Mouse (Mus musculus) midbrain, postnatal 0 days (tissue): ENCODE measurements around the gene Pcp4. TPM values are rescaled to one million over a fixed set of nuclear protein-coding genes. Genes with fewer than 3 reads are reported as not detected.

Experiments used
- ATAC-seq: fragments of 200-750 bp; cut with Nextera tagmentation; 2 replicates; pipeline ENCODE4 v1.8.0; 2017; ENCODE audit warnings: moderate number of reproducible peaks, mild to moderate bottlenecking, moderate TSS enrichment, moderate library complexity; ENCODE audit not compliant: low FRiP score
- DNase-seq: peaks from one replicate; pipeline ENCODE4 v3.0.0-alpha.2; 2015; ENCODE audit warnings: low spot score
- H3K27ac ChIP-seq: fragments of 300-500 bp; sonication (generic); 2 replicates; pipeline ENCODE4 v1.5.1; 2014; ENCODE audit warnings: low read depth, mild to moderate bottlenecking, low read length, mixed read lengths
- H3K27me3 ChIP-seq: fragments of 300-500 bp; sonication (generic); 2 replicates; pipeline ENCODE4 v1.6.1; 2014; ENCODE audit warnings: low read length, control low read depth, mixed read lengths; ENCODE audit not compliant: insufficient read depth
- H3K36me3 ChIP-seq: fragments of 300-500 bp; sonication (generic); 2 replicates; pipeline ENCODE4 v1.6.1; 2014; ENCODE audit warnings: low read length, control low read depth, mixed read lengths; ENCODE audit not compliant: insufficient read depth
- H3K4me1 ChIP-seq: fragments of 300-500 bp; sonication (generic); 2 replicates; pipeline ENCODE4 v1.6.1; 2014; ENCODE audit warnings: mild to moderate bottlenecking, control low read depth, antibody characterized with exemption, low read length, mixed read lengths; ENCODE audit not compliant: insufficient read depth
- H3K4me2 ChIP-seq: fragments of 300-500 bp; sonication (generic); 2 replicates; pipeline ENCODE4 v1.6.1; 2014; ENCODE audit warnings: low read depth, mild to moderate bottlenecking, low read length, mixed read lengths; ENCODE audit not compliant: poor library complexity, severe bottlenecking
- H3K4me3 ChIP-seq: fragments of 300-500 bp; sonication (generic); 2 replicates; pipeline ENCODE4 v1.5.1; 2014; ENCODE audit warnings: low read depth, mild to moderate bottlenecking, low read length, moderate library complexity
- H3K9ac ChIP-seq: fragments of 300-500 bp; sonication (generic); replicated peaks from 2 replicates; pipeline ENCODE4 v1.6.1; 2014; ENCODE audit warnings: mild to moderate bottlenecking, low read length, moderate library complexity, mixed read lengths; ENCODE audit not compliant: poor library complexity, severe bottlenecking
- H3K9me3 ChIP-seq: fragments of 300-500 bp; sonication (generic); 2 replicates; pipeline ENCODE4 v1.6.1; 2016; ENCODE audit warnings: low read length, control low read depth
- CTCF ChIP-seq: IDR thresholded peaks from 2 replicates; pipeline ENCODE4 v1.5.1; 2016; ENCODE audit warnings: antibody characterized with exemption, mild to moderate bottlenecking
- WGBS: fragments of 180-500 bp; shearing (Covaris S2); extraction: QIAGEN DNeasy Blood & Tissue Kit; methylation state at CpG from one replicate; pipeline ENCODE4 v1.1.7; 2014; 5-methylcytosine and 5-hydroxymethylcytosine counted together
- polyA plus RNA-seq: library from polyadenylated mRNA; unstranded; fragments of >200 nt; fragmentation: Nextera tagmentation; extraction: Ambion mirVana; gene quantifications from 2 replicates; pipeline ENCODE4 v1.2.1, GENCODE M21; 2015
- total RNA-seq: library from RNA; depleted of rRNA; stranded (reverse); fragments of >200 nt; gene quantifications from 2 replicates; pipeline ENCODE4 v1.2.3, GENCODE M21; 2014

Pcp4 gene
- total and polyA plus RNA-seq, 2 experiments from 2014 or later = 333 to 687 TPM

GRCm38 (mm10) chr16:96535271-96535670 lies 67.9 kb downstream of the Pcp4 start:
- H3K9me3 ChIP-seq = no peaks in the 10 kb centered on the region
- no peak overlapping the region for H3K4me3 ChIP-seq
- DNase-seq (no peak), ATAC-seq (no peak)
- peaks cover 3% of the 10 kb centered on the region; the same call in 1 of the 2 replicates for H3K4me1 ChIP-seq
- no peak overlapping the region for H3K4me2 ChIP-seq
- no peaks in the 10 kb centered on the region for H3K36me3 ChIP-seq
- WGBS = 87% methylated on average over 4 of the region's 4 CpGs
- no peak for TF ChIP-seq CTCF
- no peak overlapping the region for H3K9ac ChIP-seq
- H3K27ac ChIP-seq = no peak overlapping the region
- H3K27me3 ChIP-seq = no peaks in the 10 kb centered on the region

- H3K9me3 ChIP-seq = no peaks in the 10 kb centered on the region
- no peak for ATAC-seq
- H3K4me3 ChIP-seq = no peak overlapping the region
- no peak for DNase-seq
- H3K27ac ChIP-seq = no peak overlapping the region
- H3K36me3 ChIP-seq = no peaks in the 10 kb centered on the region
- no peak overlapping the region for H3K9ac ChIP-seq
- H3K4me2 ChIP-seq = no peak overlapping the region
- H3K4me1 ChIP-seq = no peaks in the 10 kb centered on the region
- no peaks in the 10 kb centered on the region for H3K27me3 ChIP-seq
- TF ChIP-seq CTCF = no peak
Measured at GRCm38 (mm10) chr16:96536426-96536825, 69.0 kb downstream of the Pcp4 start.

- ATAC-seq = no peak
Measured at GRCm38 (mm10) chr16:96539091-96539490, 71.7 kb downstream of the Pcp4 start.

DNA sequence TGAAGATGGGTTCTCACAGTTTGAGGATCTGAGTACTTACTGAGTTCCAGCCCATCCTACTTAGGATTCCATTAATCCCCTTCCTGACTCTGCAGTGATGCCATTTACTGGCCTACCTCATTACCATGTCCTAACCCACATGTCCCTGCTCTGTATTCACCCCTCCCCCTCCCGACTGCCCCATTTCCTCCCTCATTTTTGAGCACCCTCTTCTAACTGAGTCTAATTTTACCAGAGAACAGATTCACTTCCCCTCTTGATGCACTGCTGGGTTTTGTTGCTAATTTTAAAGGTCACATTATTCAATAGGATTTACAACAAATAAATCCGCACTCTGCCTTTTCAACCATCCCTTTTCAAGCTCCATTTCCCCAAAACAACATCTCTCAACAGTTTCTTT lies 73.7 kb downstream of the Pcp4 start:
- no peaks in the 10 kb centered on the region for H3K9me3 ChIP-seq
- H3K27ac ChIP-seq = no peak overlapping the region
- 39% methylated on average over 2 of the region's 2 CpGs for WGBS
- no peaks in the 10 kb centered on the region for H3K27me3 ChIP-seq
- no peak for DNase-seq
- no peaks in the 10 kb centered on the region for H3K36me3 ChIP-seq
- no peak overlapping the region for H3K4me3 ChIP-seq
- no peak for TF ChIP-seq CTCF
- H3K9ac ChIP-seq = no peak overlapping the region
- no peaks in the 10 kb centered on the region for H3K4me1 ChIP-seq
- no peak overlapping the region for H3K4me2 ChIP-seq
- ATAC-seq = no peak

More at GRCm38 (mm10) chr16:96539091-96539490, 71.7 kb downstream of the Pcp4 start:
- H3K4me2 ChIP-seq = no peak overlapping the region
- no peaks in the 10 kb centered on the region for H3K4me1 ChIP-seq
- no peak overlapping the region for H3K27ac ChIP-seq
- H3K9ac ChIP-seq = no peak overlapping the region
- no peaks in the 10 kb centered on the region for H3K36me3 ChIP-seq
- no peak overlapping the region for H3K4me3 ChIP-seq
- H3K27me3 ChIP-seq = no peaks in the 10 kb centered on the region
- TF ChIP-seq CTCF = no peak
- DNase-seq = peak; percentile 31
- WGBS = 66% methylated on average over 4 of the region's 4 CpGs
- no peaks in the 10 kb centered on the region for H3K9me3 ChIP-seq

DNA sequence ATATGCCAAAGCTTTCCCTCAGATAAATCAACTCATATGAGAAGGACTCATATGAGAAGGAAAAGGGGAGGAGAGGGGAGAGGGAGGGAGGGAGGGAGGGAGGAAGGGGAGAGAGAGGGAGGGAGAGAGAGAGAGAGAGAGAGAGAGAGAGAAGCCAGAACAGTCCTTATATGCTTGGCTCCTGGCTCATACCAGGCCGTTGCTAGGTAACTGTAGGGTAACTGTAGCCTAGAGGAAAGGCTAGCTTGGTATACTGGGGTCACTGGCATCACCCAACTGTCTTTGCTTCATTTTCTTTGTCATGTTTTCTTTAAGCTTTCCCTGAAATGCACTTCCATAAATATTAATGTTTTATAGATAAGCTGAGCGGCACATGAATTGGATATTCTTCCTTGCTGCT lies 85.3 kb downstream of the Pcp4 start:
- Histone ChIP-seq H3K4me2 (no peak overlapping the region), H3K4me3 (no peak overlapping the region), H3K4me1 (no peaks in the 10 kb centered on the region; the same call in 1 of the 2 replicates), H3K27me3 (no peaks in the 10 kb centered on the region), H3K27ac (peak overlapping the region; percentile 47; the same call in 1 of the 2 replicates), H3K36me3 (no peaks in the 10 kb centered on the region), H3K9me3 (no peaks in the 10 kb centered on the region), H3K9ac (no peak overlapping the region)
- WGBS = 38% methylated on average over 2 of the region's 2 CpGs
- TF ChIP-seq CTCF = no peak
- DNase-seq (peak; percentile 19), ATAC-seq (no peak)

DNA sequence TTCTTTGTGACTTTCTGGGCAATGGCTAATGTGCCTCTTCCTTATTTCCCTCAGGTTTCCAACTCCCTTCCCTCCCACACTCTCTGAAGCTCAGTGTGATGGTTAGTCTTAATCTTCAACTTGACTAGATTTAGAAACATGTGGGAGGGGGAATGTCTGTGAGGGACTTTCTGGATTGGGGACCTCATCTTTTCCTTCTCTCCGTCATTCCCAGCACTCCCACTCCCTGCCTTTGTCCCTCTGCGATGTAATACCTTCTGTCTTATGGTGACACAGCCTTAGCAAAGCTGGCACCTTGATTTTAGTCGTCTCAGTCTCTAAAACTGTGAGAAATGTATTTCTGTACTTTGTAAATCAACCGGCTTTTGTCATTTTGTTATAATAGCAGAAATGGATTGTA lies 88.0 kb downstream of the Pcp4 start:
- ATAC-seq (no peak), DNase-seq (no peak)
- H3K4me2 ChIP-seq = no peak overlapping the region
- no peaks in the 10 kb centered on the region; the same call in 1 of the 2 replicates for H3K4me1 ChIP-seq
- H3K9ac ChIP-seq = no peak overlapping the region
- H3K4me3 ChIP-seq = no peak overlapping the region
- no peaks in the 10 kb centered on the region for H3K9me3 ChIP-seq
- no peak overlapping the region for H3K27ac ChIP-seq
- TF ChIP-seq CTCF = no peak
- H3K36me3 ChIP-seq = no peaks in the 10 kb centered on the region
- no peaks in the 10 kb centered on the region for H3K27me3 ChIP-seq
- WGBS = 81% methylated on average over 4 of the region's 4 CpGs
